Mouse (Mus musculus) neural tube, embryonic 13.5 days (tissue): Measurements from ENCODE around the gene Tor1b. TPM values are rescaled to one million over a fixed set of nuclear protein-coding genes. Genes with fewer than 3 reads are reported as not detected.
A peak's percentile ranks its signal among the peaks of the same experiment; 100 is the strongest.

Source experiments
- ATAC-seq: fragments of 200-750 bp; cut with Nextera tagmentation; 2 replicates; pipeline ENCODE4 v1.8.0; 2017; ENCODE audit warnings: low read depth, mild to moderate bottlenecking, moderate TSS enrichment, moderate library complexity
- H3K27ac ChIP-seq: fragments of 300-500 bp; sonication (generic); replicated peaks from 2 replicates; pipeline ENCODE4 v1.5.1; 2015; ENCODE audit warnings: moderate library complexity, mild to moderate bottlenecking, inconsistent platforms
- H3K27me3 ChIP-seq: fragments of 300-500 bp; sonication (generic); 2 replicates; pipeline ENCODE4 v1.6.1; 2015; ENCODE audit warnings: mild to moderate bottlenecking, inconsistent platforms
- H3K36me3 ChIP-seq: fragments of 300-500 bp; sonication (generic); 2 replicates; pipeline ENCODE4 v1.6.1; 2015; ENCODE audit warnings: mild to moderate bottlenecking, inconsistent platforms
- H3K4me1 ChIP-seq: fragments of 300-500 bp; sonication (generic); replicated peaks from 2 replicates; pipeline ENCODE4 v1.6.1; 2015; ENCODE audit warnings: inconsistent platforms
- H3K4me2 ChIP-seq: fragments of 300-500 bp; sonication (generic); 2 replicates; pipeline ENCODE4 v1.6.1; 2015; ENCODE audit warnings: inconsistent platforms, mild to moderate bottlenecking, moderate library complexity
- H3K4me3 ChIP-seq: fragments of 300-500 bp; sonication (generic); 2 replicates; pipeline ENCODE4 v1.5.1; 2015; ENCODE audit warnings: mild to moderate bottlenecking, inconsistent platforms
- H3K9ac ChIP-seq: fragments of 300-500 bp; sonication (generic); 2 replicates; pipeline ENCODE4 v1.6.1; 2015; ENCODE audit warnings: moderate library complexity, mild to moderate bottlenecking, inconsistent platforms
- H3K9me3 ChIP-seq: fragments of 300-500 bp; sonication (generic); 2 replicates; pipeline ENCODE4 v1.6.1; 2016; ENCODE audit warnings: inconsistent platforms
- WGBS: fragments of 180-500 bp; shearing (Covaris S2); methylation state at CpG from one replicate; pipeline ENCODE4 v1.1.7; 2015; 5-methylcytosine and 5-hydroxymethylcytosine counted together
- polyA plus RNA-seq: library from polyadenylated mRNA; unstranded; fragments of >200 nt; fragmentation: Nextera tagmentation; extraction: Ambion mirVana; gene quantifications from 2 replicates; pipeline ENCODE4 v1.2.1, GENCODE M21; 2015

Gene Tor1b
- polyA plus RNA-seq, 1 experiment from 2014 or later, result 14.9 TPM

DNA sequence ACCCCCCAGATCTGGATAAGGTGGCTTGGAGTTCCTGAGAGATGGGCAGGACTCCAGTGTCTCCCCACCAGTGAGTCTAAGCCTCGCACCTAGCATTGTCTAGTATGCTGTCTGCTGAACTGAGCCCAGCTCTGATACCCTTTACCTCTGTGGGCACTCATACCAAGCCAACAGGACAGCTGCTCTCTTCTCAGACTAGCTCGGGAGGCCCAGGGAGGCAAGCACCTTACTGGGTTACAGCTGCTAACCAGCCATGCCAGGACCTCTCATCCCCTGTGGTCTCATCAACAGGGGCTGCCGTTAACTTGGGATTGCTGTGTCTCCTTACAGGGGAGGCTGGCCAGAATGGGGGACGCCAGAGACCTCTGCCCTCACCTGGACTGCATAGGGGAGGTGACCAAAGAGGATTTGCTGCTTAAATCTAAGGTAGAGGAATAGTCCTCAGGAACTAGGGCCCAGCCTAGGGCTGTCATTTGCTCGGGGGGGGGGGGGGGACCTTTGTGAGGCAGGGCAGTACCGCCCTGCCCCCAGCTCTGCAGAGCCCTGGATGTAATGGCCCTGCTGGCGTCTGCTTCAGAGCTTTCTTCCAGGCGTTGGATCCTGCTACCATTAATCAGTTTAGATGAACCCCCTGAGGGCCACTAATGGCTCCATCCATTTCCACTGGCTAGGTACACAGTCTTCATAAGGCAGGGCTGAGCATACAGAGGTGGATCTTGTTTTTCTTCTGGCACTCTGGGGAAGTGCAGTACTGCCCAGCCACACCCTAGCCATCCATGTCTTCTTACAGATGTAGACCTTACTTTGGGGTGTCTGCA is 45.9 kb downstream of the Tor1b start:
- ATAC-seq, result peak; percentile 87
- H3K27ac ChIP-seq, result peak overlapping the region; percentile 88

GRCm38 (mm10) chr2:31002857-31003256 is 50.1 kb downstream of the Tor1b start:
- Histone ChIP-seq H3K36me3 (peaks cover 71% of the 10 kb centered on the region), H3K4me1 (peaks cover 30% of the 10 kb centered on the region), H3K9ac (no peak overlapping the region), H3K9me3 (no peaks in the 10 kb centered on the region), H3K4me2 (no peak overlapping the region), H3K27me3 (no peaks in the 10 kb centered on the region), H3K27ac (no peak overlapping the region), H3K4me3 (no peak overlapping the region)
- ATAC-seq, result no peak
- WGBS, result 93% methylated on average over 10 of the region's 10 CpGs

More for the DNA sequence above, 45.9 kb downstream of the Tor1b start:
- Histone ChIP-seq H3K9ac (0 out of 2 replicates have a peak overlapping the region, but pooled peaks have one; percentile 9), H3K27me3 (no peaks in the 10 kb centered on the region), H3K4me2 (no peak overlapping the region), H3K36me3 (peaks cover 34% of the 10 kb centered on the region), H3K4me1 (peaks cover 14% of the 10 kb centered on the region), H3K4me3 (no peak overlapping the region), H3K9me3 (no peaks in the 10 kb centered on the region)
- 37% methylated on average over 8 of the region's 8 CpGs for WGBS

- Histone ChIP-seq H3K27ac (no peak overlapping the region), H3K27me3 (no peaks in the 10 kb centered on the region), H3K4me2 (no peak overlapping the region), H3K4me1 (peaks cover 15% of the 10 kb centered on the region; the same call in 1 of the 2 replicates), H3K36me3 (peaks cover 85% of the 10 kb centered on the region), H3K9ac (no peak overlapping the region), H3K4me3 (no peak overlapping the region), H3K9me3 (no peaks in the 10 kb centered on the region)
- WGBS, result 79% methylated on average over 2 of the region's 2 CpGs
- no peak for ATAC-seq
Observed at GRCm38 (mm10) chr2:31005453-31005852, 52.7 kb downstream of the Tor1b start.

GRCm38 (mm10) chr2:31006434-31006833 is 53.7 kb downstream of the Tor1b start:
- H3K4me1 ChIP-seq, result peaks cover 15% of the 10 kb centered on the region; the same call in 1 of the 2 replicates
- no peak overlapping the region for H3K4me3 ChIP-seq
- no peaks in the 10 kb centered on the region for H3K27me3 ChIP-seq
- H3K36me3 ChIP-seq, result peaks cover 92% of the 10 kb centered on the region
- no peak for ATAC-seq
- H3K9ac ChIP-seq, result peak overlapping the region; percentile 31; the same call in 1 of the 2 replicates
- 76% methylated on average over 5 of the region's 5 CpGs for WGBS
- no peaks in the 10 kb centered on the region for H3K9me3 ChIP-seq
- H3K27ac ChIP-seq, result peak overlapping the region; percentile 52; the same call in 1 of the 2 replicates
- no peak overlapping the region for H3K4me2 ChIP-seq

- WGBS, result 84% methylated on average over 5 of the region's 5 CpGs
- 0 out of 2 replicates have a peak overlapping the region, but pooled peaks have one; percentile 28 for H3K27ac ChIP-seq
- no peaks in the 10 kb centered on the region for H3K9me3 ChIP-seq
- no peaks in the 10 kb centered on the region for H3K27me3 ChIP-seq
- peaks cover 90% of the 10 kb centered on the region for H3K36me3 ChIP-seq
- no peak overlapping the region for H3K4me3 ChIP-seq
- peaks cover 15% of the 10 kb centered on the region; the same call in 1 of the 2 replicates for H3K4me1 ChIP-seq
- H3K9ac ChIP-seq, result no peak overlapping the region
- ATAC-seq, result no peak
- H3K4me2 ChIP-seq, result no peak overlapping the region
Observed at GRCm38 (mm10) chr2:31007208-31007607, 54.4 kb downstream of the Tor1b start.

Other genes with a start within 250 kb of the Tor1b start
- gene 1700001O22Rik, start 149.3 kb upstream of the Tor1b start, polyA plus RNA-seq, result 0.91 and 1.3 TPM in 2 replicates
- 101 and 107 TPM in 2 replicates for gene Ntmt1, start 145.1 kb upstream of the Tor1b start, polyA plus RNA-seq
- gene Asb6, start 122.6 kb upstream of the Tor1b start, polyA plus RNA-seq, result 38.2 and 39.8 TPM in 2 replicates
- 1.7 and 4.9 TPM in 2 replicates for gene Prrx2, start 118.0 kb upstream of the Tor1b start, polyA plus RNA-seq
- gene Ptges, start 23.1 kb upstream of the Tor1b start, polyA plus RNA-seq, result 2.4 and 2.7 TPM in 2 replicates
- 92.3 and 105 TPM in 2 replicates for gene Tor1a, start 15.0 kb downstream of the Tor1b start, polyA plus RNA-seq
- gene BC005624, start 29.2 kb downstream of the Tor1b start, polyA plus RNA-seq, result 92.3 and 95.2 TPM in 2 replicates
- 48.9 and 49.6 TPM in 2 replicates for gene Usp20, start 29.3 kb downstream of the Tor1b start, polyA plus RNA-seq
- gene Fnbp1, start 189.0 kb downstream of the Tor1b start, polyA plus RNA-seq, result 21.6 and 28.0 TPM in 2 replicates
- 34.9 and 37.3 TPM in 2 replicates for gene Gpr107, start 199.4 kb downstream of the Tor1b start, polyA plus RNA-seq